Mouse (Mus musculus) midbrain, postnatal 0 days (tissue): ENCODE results near the gene AW551984. TPM values are rescaled to one million over a fixed set of nuclear protein-coding genes. Genes with fewer than 3 reads are reported as not detected.

Source experiments
- ATAC-seq: fragments of 200-750 bp; cut with Nextera tagmentation; 2 replicates; pipeline ENCODE4 v1.8.0; 2017; ENCODE audit warnings: moderate number of reproducible peaks, mild to moderate bottlenecking, moderate TSS enrichment, moderate library complexity; ENCODE audit not compliant: low FRiP score
- DNase-seq: peaks from one replicate; pipeline ENCODE4 v3.0.0-alpha.2; 2015; ENCODE audit warnings: low spot score
- H3K27ac ChIP-seq: fragments of 300-500 bp; sonication (generic); 2 replicates; pipeline ENCODE4 v1.5.1; 2014; ENCODE audit warnings: low read depth, mild to moderate bottlenecking, low read length, mixed read lengths
- H3K27me3 ChIP-seq: fragments of 300-500 bp; sonication (generic); 2 replicates; pipeline ENCODE4 v1.6.1; 2014; ENCODE audit warnings: low read length, control low read depth, mixed read lengths; ENCODE audit not compliant: insufficient read depth
- H3K36me3 ChIP-seq: fragments of 300-500 bp; sonication (generic); 2 replicates; pipeline ENCODE4 v1.6.1; 2014; ENCODE audit warnings: low read length, control low read depth, mixed read lengths; ENCODE audit not compliant: insufficient read depth
- H3K4me1 ChIP-seq: fragments of 300-500 bp; sonication (generic); 2 replicates; pipeline ENCODE4 v1.6.1; 2014; ENCODE audit warnings: mild to moderate bottlenecking, control low read depth, antibody characterized with exemption, low read length, mixed read lengths; ENCODE audit not compliant: insufficient read depth
- H3K4me2 ChIP-seq: fragments of 300-500 bp; sonication (generic); 2 replicates; pipeline ENCODE4 v1.6.1; 2014; ENCODE audit warnings: low read depth, mild to moderate bottlenecking, low read length, mixed read lengths; ENCODE audit not compliant: poor library complexity, severe bottlenecking
- H3K4me3 ChIP-seq: fragments of 300-500 bp; sonication (generic); 2 replicates; pipeline ENCODE4 v1.5.1; 2014; ENCODE audit warnings: low read depth, mild to moderate bottlenecking, low read length, moderate library complexity
- H3K9ac ChIP-seq: fragments of 300-500 bp; sonication (generic); replicated peaks from 2 replicates; pipeline ENCODE4 v1.6.1; 2014; ENCODE audit warnings: mild to moderate bottlenecking, low read length, moderate library complexity, mixed read lengths; ENCODE audit not compliant: poor library complexity, severe bottlenecking
- H3K9me3 ChIP-seq: fragments of 300-500 bp; sonication (generic); 2 replicates; pipeline ENCODE4 v1.6.1; 2016; ENCODE audit warnings: low read length, control low read depth
- CTCF ChIP-seq: IDR thresholded peaks from 2 replicates; pipeline ENCODE4 v1.5.1; 2016; ENCODE audit warnings: antibody characterized with exemption, mild to moderate bottlenecking
- WGBS: fragments of 180-500 bp; shearing (Covaris S2); extraction: QIAGEN DNeasy Blood & Tissue Kit; methylation state at CpG from one replicate; pipeline ENCODE4 v1.1.7; 2014; 5-methylcytosine and 5-hydroxymethylcytosine counted together
- polyA plus RNA-seq: library from polyadenylated mRNA; unstranded; fragments of >200 nt; fragmentation: Nextera tagmentation; extraction: Ambion mirVana; gene quantifications from 2 replicates; pipeline ENCODE4 v1.2.1, GENCODE M21; 2015
- total RNA-seq: library from RNA; depleted of rRNA; stranded (reverse); fragments of >200 nt; gene quantifications from 2 replicates; pipeline ENCODE4 v1.2.3, GENCODE M21; 2014

AW551984 gene
- total and polyA plus RNA-seq, 2 experiments from 2014 or later = 260 to 363 TPM

- Histone ChIP-seq H3K9ac (peak overlapping the region; percentile 69), H3K4me1 (no peaks in the 10 kb centered on the region), H3K4me3 (peak overlapping the region; percentile 49), H3K36me3 (0 out of 2 replicates have a peak, but pooled peaks cover under 1% of the 10 kb centered on the region), H3K27me3 (no peaks in the 10 kb centered on the region), H3K27ac (peak overlapping the region; percentile 69), H3K4me2 (peak overlapping the region; percentile 76), H3K9me3 (no peaks in the 10 kb centered on the region)
- under 1% methylated on average over 19 of the region's 19 CpGs for WGBS
- peak; percentile 80 for DNase-seq
- ATAC-seq = peak; percentile 87
- no peak for TF ChIP-seq CTCF
Measured at GRCm38 (mm10) chr9:39602536-39603332, 1.5 kb downstream of the AW551984 start.

DNA sequence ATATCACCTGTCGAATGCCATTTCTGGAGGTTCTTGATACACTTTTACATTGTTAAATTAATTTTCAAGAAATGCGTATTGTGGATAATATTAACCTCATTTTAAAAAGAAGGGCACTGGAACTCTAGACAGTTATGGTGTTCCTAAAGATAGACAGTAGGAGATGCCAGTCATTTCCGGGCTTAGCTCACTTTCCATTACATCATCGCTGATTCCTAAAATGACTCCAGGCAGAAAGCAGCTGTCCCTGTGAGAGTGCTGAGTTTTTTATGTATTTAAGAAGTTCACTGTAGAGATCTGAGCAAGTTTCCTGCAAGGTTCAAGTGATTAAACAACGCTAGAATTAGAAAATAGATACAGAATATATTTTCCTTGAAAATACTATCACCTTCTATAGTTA lies 27.2 kb downstream of the AW551984 start:
- TF ChIP-seq CTCF = no peak
- H3K36me3 ChIP-seq = no peaks in the 10 kb centered on the region
- H3K9me3 ChIP-seq = no peaks in the 10 kb centered on the region
- WGBS = 88% methylated on average over 5 of the region's 5 CpGs
- DNase-seq = no peak
- H3K4me2 ChIP-seq = no peak overlapping the region
- no peak overlapping the region for H3K27ac ChIP-seq
- no peaks in the 10 kb centered on the region for H3K27me3 ChIP-seq
- no peak overlapping the region for H3K9ac ChIP-seq
- ATAC-seq = no peak
- H3K4me1 ChIP-seq = no peaks in the 10 kb centered on the region
- no peak overlapping the region for H3K4me3 ChIP-seq

- 88% methylated on average over 3 of the region's 3 CpGs for WGBS
- Histone ChIP-seq H3K4me1 (no peaks in the 10 kb centered on the region), H3K27ac (no peak within 1 kb of the TSS), H3K4me2 (no peak within 1 kb of the TSS), H3K9me3 (no peaks in the 10 kb centered on the region), H3K27me3 (no peaks in the 10 kb centered on the region), H3K4me3 (no peak within 1 kb of the TSS), H3K36me3 (no peaks in the 10 kb centered on the region), H3K9ac (no peak within 1 kb of the TSS)
- DNase-seq (no peak), ATAC-seq (no peak)
- no peak for TF ChIP-seq CTCF
Measured at GRCm38 (mm10) chr9:39575469-39575868, 28.7 kb downstream of the AW551984 start, which contains the start of gene Olfr959. Olfr959 (minus strand) TSS chr9:39575569.

DNA sequence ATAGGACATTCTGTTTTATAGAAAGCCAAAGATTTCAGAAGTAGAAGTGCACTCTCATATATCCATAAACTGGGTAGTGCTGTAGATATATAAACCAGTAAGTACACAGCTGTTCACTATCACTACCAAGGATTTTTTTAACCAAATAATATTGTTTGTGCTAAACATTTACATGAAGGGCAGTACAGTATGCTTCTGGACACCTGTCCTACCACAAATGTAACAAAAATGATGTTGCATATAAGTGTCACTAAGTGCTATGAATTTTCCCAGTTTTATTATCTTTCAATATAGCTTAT lies 45.9 kb downstream of the AW551984 start:
- Histone ChIP-seq H3K9me3 (no peaks in the 10 kb centered on the region), H3K4me3 (no peak overlapping the region), H3K4me1 (no peaks in the 10 kb centered on the region), H3K27ac (peak overlapping the region; percentile 77), H3K4me2 (no peak overlapping the region), H3K9ac (no peak overlapping the region), H3K27me3 (no peaks in the 10 kb centered on the region), H3K36me3 (no peaks in the 10 kb centered on the region)
- peak; percentile 38; the same call in 1 of the 2 replicates for ATAC-seq
- DNase-seq = no peak
- no peak for TF ChIP-seq CTCF

DNA sequence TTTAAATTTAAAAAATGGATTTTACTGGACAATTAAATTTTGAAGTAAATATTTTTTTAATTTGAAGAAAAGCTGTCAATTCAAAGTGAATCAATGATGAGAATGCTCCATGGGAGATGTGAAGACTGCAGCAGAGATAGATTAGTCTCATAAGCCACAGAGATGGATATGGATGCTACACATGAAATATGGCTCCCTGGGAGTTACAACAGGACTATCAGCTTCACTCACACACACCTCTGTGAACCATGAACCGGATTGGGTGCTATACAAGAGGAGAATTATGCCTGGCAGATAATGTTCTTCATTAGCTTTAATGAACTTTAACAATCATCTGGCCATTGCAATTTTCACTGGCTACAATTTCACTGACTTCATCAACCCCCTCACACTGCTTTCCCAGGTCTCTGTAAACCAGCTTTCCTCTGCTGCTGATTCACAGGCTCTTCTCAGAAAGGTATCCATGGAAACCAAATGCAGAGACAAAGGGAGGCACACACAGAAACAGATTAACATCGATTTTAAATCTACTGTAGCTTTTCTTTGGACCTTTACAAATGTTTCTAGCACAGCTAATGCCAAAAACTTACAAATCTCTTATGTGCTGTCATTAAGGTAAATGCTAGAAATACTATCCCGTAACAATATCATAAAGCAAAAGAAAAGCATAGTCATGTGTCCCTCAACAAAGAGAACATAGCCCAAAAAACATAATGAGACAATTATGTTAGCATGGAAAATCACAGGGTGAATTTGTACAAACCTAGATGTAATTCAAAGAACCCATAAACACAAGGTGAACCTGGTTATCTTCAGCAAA lies 46.5 kb downstream of the AW551984 start:
- DNase-seq (peak; percentile 82), ATAC-seq (peak; percentile 91)
- H3K9ac ChIP-seq = no peak overlapping the region
- TF ChIP-seq CTCF = no peak
- H3K4me2 ChIP-seq = no peak overlapping the region
- H3K9me3 ChIP-seq = no peaks in the 10 kb centered on the region
- no peaks in the 10 kb centered on the region for H3K27me3 ChIP-seq
- no peaks in the 10 kb centered on the region for H3K4me1 ChIP-seq
- H3K27ac ChIP-seq = peak overlapping the region; percentile 77
- H3K36me3 ChIP-seq = no peaks in the 10 kb centered on the region
- no peak overlapping the region for H3K4me3 ChIP-seq
- 16% methylated on average over 3 of the region's 3 CpGs for WGBS

- Histone ChIP-seq H3K9ac (no peak within 1 kb of the TSS), H3K27me3 (no peaks in the 10 kb centered on the region), H3K36me3 (no peaks in the 10 kb centered on the region), H3K9me3 (no peaks in the 10 kb centered on the region), H3K27ac (no peak within 1 kb of the TSS), H3K4me2 (no peak within 1 kb of the TSS), H3K4me1 (no peaks in the 10 kb centered on the region), H3K4me3 (no peak within 1 kb of the TSS)
- no peak for ATAC-seq
- WGBS = 71% methylated on average over 2 of the region's 2 CpGs
- peak; percentile 77 for DNase-seq
- no peak for TF ChIP-seq CTCF
Measured at GRCm38 (mm10) chr9:39553946-39554345, 50.3 kb downstream of the AW551984 start, which contains the start of gene Olfr958. Olfr958 (minus strand) TSS chr9:39554054.
